In genomic region chr8:47413524-47414257, GRCm38 (mm10) we compare ENCODE assay signal across 8 mouse cellular contexts. TPM values are rescaled to one million over a fixed set of nuclear protein-coding genes. Genes with fewer than 3 reads are reported as not detected.
DNase-seq lines count a peak whose midpoint lies in the region; ATAC-seq and TF ChIP-seq lines count a peak whose summit lies in the region.

No protein-coding gene starts in this region.

- no peak for TF ChIP-seq CTCF in midbrain, postnatal 0 days (IDR thresholded peaks at IDR 0.05)

- peak overlapping the region; percentile 97 for H3K4me2 ChIP-seq in embryonic facial prominence, embryonic 15.5 days (replicated peaks)
- peak overlapping the region; percentile 92 for H3K4me2 ChIP-seq in heart, embryonic 14.5 days (ENCODE audit: low read length)
- peak overlapping the region; percentile 88 for H3K4me2 ChIP-seq in kidney, embryonic 16.5 days (replicated peaks; ENCODE audit: low read depth, low read length)
- H3K4me2 ChIP-seq in midbrain, postnatal 0 days (ENCODE audit: low read depth, low read length, poor library complexity, severe bottlenecking) = peak overlapping the region; percentile 84

- H3K4me3 ChIP-seq in embryonic facial prominence, embryonic 15.5 days (replicated peaks) = peak overlapping the region; percentile 76
- H3K4me3 ChIP-seq in heart, embryonic 14.5 days (ENCODE audit: control insufficient read depth in 1 of 2, insufficient read depth in 1 of 2, low read depth in 1 of 2, low read length in 2 of 2) = peak overlapping the region; percentile 62 to 88
- H3K4me3 ChIP-seq in kidney, embryonic 16.5 days (ENCODE audit: low read length) = peak overlapping the region; percentile 87
- peak overlapping the region; percentile 56 for H3K4me3 ChIP-seq in midbrain, postnatal 0 days (ENCODE audit: low read depth, low read length)

- no peaks in the 10 kb centered on the region for H3K36me3 ChIP-seq in embryonic facial prominence, embryonic 15.5 days
- no peaks in the 10 kb centered on the region for H3K36me3 ChIP-seq in heart, embryonic 14.5 days (ENCODE audit: control insufficient read depth, insufficient read depth, low read length)
- no peaks in the 10 kb centered on the region for H3K36me3 ChIP-seq in kidney, embryonic 16.5 days (ENCODE audit: insufficient read depth, low read length)
- no peaks in the 10 kb centered on the region for H3K36me3 ChIP-seq in midbrain, postnatal 0 days (ENCODE audit: insufficient read depth, low read length)

- DNase-seq in gastrocnemius, adult 18-20 months (ENCODE audit: low spot score) = peak; percentile 13
- DNase-seq in gastrocnemius, postnatal 10 days = no peak
- peak; percentile 55 for DNase-seq in liver
- peak; percentile 51 for DNase-seq in midbrain, postnatal 0 days (ENCODE audit: low spot score)
- DNase-seq in testis, postnatal 14 days (ENCODE audit: low spot score) = peak; percentile 42

- peak; percentile 69 for ATAC-seq in embryonic facial prominence, embryonic 15.5 days (ENCODE audit: insufficient number of reproducible peaks, low FRiP score, low TSS enrichment, low read depth)
- ATAC-seq in heart, embryonic 14.5 days (ENCODE audit: insufficient number of reproducible peaks, insufficient read depth, low FRiP score, low read depth) = peak; percentile 68
- peak; percentile 83 for ATAC-seq in kidney, embryonic 16.5 days (ENCODE audit: low FRiP score, low TSS enrichment)
- peak; percentile 61; the same call in 1 of the 2 replicates for ATAC-seq in midbrain, postnatal 0 days (ENCODE audit: low FRiP score)

- WGBS in embryonic facial prominence, embryonic 15.5 days = under 1% methylated on average over 46 of the region's 46 CpGs
- WGBS in heart, embryonic 14.5 days = 2% methylated on average over 43 of the region's 46 CpGs
- under 1% methylated on average over 43 of the region's 46 CpGs for WGBS in kidney, embryonic 16.5 days
- under 1% methylated on average over 46 of the region's 46 CpGs for WGBS in midbrain, postnatal 0 days

- peak overlapping the region; percentile 71 for H3K27ac ChIP-seq in embryonic facial prominence, embryonic 15.5 days (replicated peaks)
- H3K27ac ChIP-seq in heart, embryonic 14.5 days (replicated peaks in 1 of 2; ENCODE audit: control insufficient read depth in 1 of 2, insufficient read depth in 1 of 2, low read depth in 2 of 2, low read length in 2 of 2) = no peak overlapping the region
- peak overlapping the region; percentile 94 for H3K27ac ChIP-seq in kidney, embryonic 16.5 days (ENCODE audit: low read length)
- H3K27ac ChIP-seq in midbrain, postnatal 0 days (ENCODE audit: low read depth, low read length) = no peak overlapping the region

- H3K9ac ChIP-seq in embryonic facial prominence, embryonic 15.5 days = peak overlapping the region; percentile 54
- peak overlapping the region; percentile 74 for H3K9ac ChIP-seq in heart, embryonic 14.5 days (ENCODE audit: low read length)
- H3K9ac ChIP-seq in kidney, embryonic 16.5 days (replicated peaks; ENCODE audit: low read length) = peak overlapping the region; percentile 77
- H3K9ac ChIP-seq in midbrain, postnatal 0 days (replicated peaks; ENCODE audit: low read length, poor library complexity, severe bottlenecking) = peak overlapping the region; percentile 37

- peaks cover 43% of the 10 kb centered on the region for H3K27me3 ChIP-seq in embryonic facial prominence, embryonic 15.5 days
- peaks cover 49% of the 10 kb centered on the region for H3K27me3 ChIP-seq in heart, embryonic 14.5 days (ENCODE audit: control insufficient read depth, insufficient read depth, low read length)
- peaks cover 29% of the 10 kb centered on the region for H3K27me3 ChIP-seq in kidney, embryonic 16.5 days (ENCODE audit: insufficient read depth, low read length)
- H3K27me3 ChIP-seq in midbrain, postnatal 0 days (ENCODE audit: insufficient read depth, low read length) = peaks cover 45% of the 10 kb centered on the region

- H3K9me3 ChIP-seq in embryonic facial prominence, embryonic 15.5 days (replicated peaks) = no peaks in the 10 kb centered on the region
- H3K9me3 ChIP-seq in heart, embryonic 14.5 days (ENCODE audit: control insufficient read depth, low read length) = no peaks in the 10 kb centered on the region
- no peaks in the 10 kb centered on the region for H3K9me3 ChIP-seq in kidney, embryonic 16.5 days (ENCODE audit: low read length)
- no peaks in the 10 kb centered on the region for H3K9me3 ChIP-seq in midbrain, postnatal 0 days (ENCODE audit: low read length)

- H3K4me1 ChIP-seq in embryonic facial prominence, embryonic 15.5 days = peaks cover 22% of the 10 kb centered on the region
- H3K4me1 ChIP-seq in heart, embryonic 14.5 days (ENCODE audit: control insufficient read depth in 2 of 2, insufficient read depth in 2 of 2, low read length in 2 of 2) = peaks cover 7 to 17% of the 10 kb centered on the region in 2 experiments; a peak in 3 of 4 replicates
- peaks cover 9% of the 10 kb centered on the region; the same call in 1 of the 2 replicates for H3K4me1 ChIP-seq in kidney, embryonic 16.5 days (ENCODE audit: insufficient read depth, low read length)
- peaks cover 14% of the 10 kb centered on the region for H3K4me1 ChIP-seq in midbrain, postnatal 0 days (ENCODE audit: insufficient read depth, low read length)

RNA-seq across cellular contexts. Expression of gene Stox2, which starts 32.5 kb away (rescaled TPM):
- 1 to 10 TPM; 6.0 to 6.6 TPM for total RNA-seq in gastrocnemius, adult 18-20 months (2021)
- total RNA-seq in gastrocnemius, postnatal 10 days (2021) = 10 to 100 TPM in 1 of 2 experiments, 1 to 10 TPM in 1; 10.0 to 15.0 TPM
- 18.9 and 20.4 TPM in 2 replicates for polyA plus RNA-seq in embryonic facial prominence, embryonic 15.5 days (2015; fragmentation: Nextera tagmentation; extraction: Ambion mirVana)
- polyA plus RNA-seq in heart, embryonic 14.5 days (2014; fragmentation: Nextera tagmentation; extraction: Ambion mirVana) = 10.8 and 10.9 TPM in 2 replicates
- 9.4 and 13.8 TPM in 2 replicates for polyA plus RNA-seq in kidney, embryonic 16.5 days (2015; fragmentation: Nextera tagmentation; extraction: Ambion mirVana)
- total RNA-seq in midbrain, postnatal 0 days (2014; rRNA removed) = 123 and 125 TPM in 2 replicates
- 35.7 and 42.8 TPM in 2 replicates for polyA plus RNA-seq in midbrain, postnatal 0 days (2015; fragmentation: Nextera tagmentation; extraction: Ambion mirVana)

Comparison
In these comparisons a context has a peak if more than half of its experiments do, and no peak if none do; other contexts are left out.
1. H3K27ac ChIP-seq: peak in embryonic facial prominence, embryonic 15.5 days (single experiment) and kidney, embryonic 16.5 days (single experiment); none in heart, embryonic 14.5 days (0 of 2) and midbrain, postnatal 0 days (single experiment).
2. Peak in every context shown above with its lines, with median percentiles within 50 percentile points of each other: ATAC-seq, H3K4me2 ChIP-seq, H3K4me3 ChIP-seq and H3K9ac ChIP-seq.